Mouse (Mus musculus) left cerebral cortex, postnatal 14 days (tissue): ENCODE results near the gene Exosc9. TPM values are rescaled to one million over a fixed set of nuclear protein-coding genes. Genes with fewer than 3 reads are reported as not detected.
"Not testable (repeated sequence)": the region's sequence is repeated elsewhere in the genome, so short reads cannot be mapped to it uniquely, and the experiment has no call there.

Experiments used
- DNase-seq, 2 experiments: peaks; one replicate each; pipeline ENCODE4 v3.0.0; 2021 to 2022; ENCODE audit warnings: low spot score in 2 of 2, mixed read lengths in 1 of 2
- intact Hi-C: fragments of 180-260 bp; cut with DNase I; formaldehyde crosslinking; loops from one replicate; pipeline ENCODE4 v1.15.1; 2025
- total RNA-seq, 2 experiments: library from RNA; stranded (reverse); gene quantifications; 2 replicates each; pipeline ENCODE4 v1.2.3; 2021

Exosc9 gene
- total RNA-seq, 2 experiments from 2014 or later: 40.6 to 45.7 TPM

DNA sequence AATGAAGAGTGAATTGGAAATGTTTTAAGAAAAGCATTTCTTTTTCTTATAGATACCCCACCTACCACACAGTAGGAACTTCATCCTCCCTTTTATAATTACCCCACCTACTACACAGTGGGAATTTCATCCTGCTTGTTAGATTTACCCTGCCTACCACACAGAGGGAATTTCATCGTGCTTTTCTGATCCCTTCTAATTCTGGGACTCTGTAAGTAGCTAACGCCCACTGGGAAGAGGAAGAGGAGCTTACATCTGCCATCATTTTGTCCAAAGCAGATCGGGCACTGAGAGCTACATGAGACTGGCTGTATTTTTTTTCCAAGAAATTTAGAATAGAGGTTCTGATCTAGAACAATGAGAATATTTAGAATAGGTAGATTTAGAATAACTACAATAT, 7.4 kb upstream of the Exosc9 start:
- DNase-seq: no peak
- intact Hi-C loops: no loop called here

DNA sequence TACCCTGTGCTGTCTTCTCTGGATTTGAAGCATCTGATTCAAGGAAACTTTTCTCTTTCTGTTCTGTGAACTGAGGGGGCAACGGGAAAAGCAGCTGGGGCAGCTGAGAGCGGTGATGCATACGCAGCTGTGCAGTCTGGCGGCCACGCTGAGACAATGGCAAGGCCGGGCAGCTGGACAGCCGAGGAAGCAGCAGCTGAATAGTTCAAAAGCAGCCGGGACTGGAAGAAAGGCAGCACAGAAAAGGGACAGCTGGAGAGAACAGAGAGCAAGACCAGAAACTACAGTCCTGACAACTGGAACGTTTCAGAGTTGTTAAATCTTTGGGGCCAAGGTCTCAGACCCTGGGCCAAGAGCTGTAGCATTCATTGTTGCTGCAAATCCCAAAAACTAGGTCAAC, 1.1 kb upstream of the Exosc9 start:
- intact Hi-C loops: no loop called here
- peak; percentile 26 to 55 for DNase-seq

DNA sequence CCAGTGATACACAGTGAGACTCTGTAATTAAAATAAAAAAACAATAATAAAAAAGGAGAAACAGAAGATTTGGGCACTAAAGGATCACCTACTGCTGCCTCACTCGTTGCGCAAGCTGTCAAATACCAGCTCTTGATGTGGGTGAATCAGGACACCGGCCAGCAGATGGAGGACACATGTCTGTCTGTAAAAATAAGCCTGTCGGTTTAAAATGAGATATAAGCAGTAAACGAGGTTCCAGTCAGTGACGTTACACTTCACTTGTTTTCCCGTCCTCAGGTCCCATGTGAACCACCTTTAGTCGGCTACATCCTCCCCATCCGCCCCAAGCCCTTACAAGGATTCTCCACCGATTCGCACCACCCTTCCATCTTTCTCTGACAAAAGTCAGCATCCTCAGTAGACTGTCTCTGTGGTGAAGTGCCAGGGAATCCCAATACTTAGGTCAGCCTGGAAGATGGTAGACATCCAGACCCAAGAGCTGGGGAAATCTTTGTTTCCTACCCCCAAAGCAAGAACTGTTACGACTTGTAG, 488 bp upstream of the Exosc9 start:
- DNase-seq: peak in 1 of 2 experiments; percentile 28
- intact Hi-C loops: loop anchor here (2.0 kb wide), 1 partner anchor 19 kb away; no protein-coding TSS in a partner anchor

DNA sequence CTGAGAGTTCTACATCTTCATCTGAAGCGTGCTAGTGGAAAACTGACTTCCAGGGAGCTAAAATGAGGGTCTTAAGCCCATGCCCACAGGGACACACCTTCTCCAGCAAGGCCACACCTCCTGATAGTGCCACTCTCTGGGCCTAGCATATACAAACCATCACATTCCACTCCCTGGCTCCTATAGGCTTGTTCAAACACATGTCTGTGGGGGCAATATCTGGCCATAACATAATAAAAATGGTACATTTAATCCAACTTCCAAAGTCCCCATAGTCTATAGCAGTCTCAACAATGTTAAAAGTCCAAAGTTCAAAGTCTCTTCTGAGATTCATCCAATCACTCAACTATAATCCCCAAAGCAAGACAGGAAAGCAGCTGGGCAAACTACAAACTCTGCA, 5.2 kb downstream of the Exosc9 start:
- DNase-seq: no peak
- intact Hi-C loops: no loop called here

DNA sequence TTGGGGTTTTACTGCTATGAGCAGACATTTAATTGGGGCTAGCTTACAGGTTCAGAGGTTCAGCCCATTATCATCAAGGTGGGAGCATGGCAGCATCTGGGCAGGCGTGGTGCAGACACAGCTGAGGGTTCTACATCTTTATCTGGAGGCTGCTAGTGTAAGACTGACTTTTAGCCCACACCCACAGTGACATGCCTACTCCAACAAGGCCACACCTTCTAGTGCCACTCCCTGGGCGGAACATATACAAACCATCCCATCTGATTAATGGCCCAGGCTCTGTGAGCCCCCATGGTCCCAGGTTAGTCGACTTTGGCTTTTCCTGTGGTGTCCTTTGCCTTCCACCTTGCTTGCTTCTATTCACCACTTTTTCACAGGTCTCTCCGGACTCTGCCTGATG, 7.2 kb downstream of the Exosc9 start:
- DNase-seq: no peak
- intact Hi-C loops: no loop called here

DNA sequence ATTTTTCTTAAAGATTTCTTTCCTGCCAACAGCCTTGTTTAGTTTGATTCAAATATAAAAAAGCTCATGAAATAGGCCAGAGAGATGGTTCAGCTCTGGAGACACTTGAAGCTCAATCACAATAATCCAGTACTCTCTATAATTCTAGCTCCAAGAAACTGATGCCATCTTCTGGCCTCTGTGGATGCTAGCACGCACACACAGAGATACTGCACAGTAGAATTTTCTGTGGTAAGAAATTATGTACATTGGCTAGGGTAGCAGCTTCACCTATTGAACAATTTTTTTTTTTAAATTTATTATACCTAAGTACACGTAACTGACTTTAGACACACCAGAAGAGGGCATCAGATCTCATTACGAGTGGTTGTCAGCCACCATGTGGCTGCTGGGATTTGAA, 11.3 kb downstream of the Exosc9 start:
- no peak for DNase-seq
- intact Hi-C loops: no loop called here

DNA sequence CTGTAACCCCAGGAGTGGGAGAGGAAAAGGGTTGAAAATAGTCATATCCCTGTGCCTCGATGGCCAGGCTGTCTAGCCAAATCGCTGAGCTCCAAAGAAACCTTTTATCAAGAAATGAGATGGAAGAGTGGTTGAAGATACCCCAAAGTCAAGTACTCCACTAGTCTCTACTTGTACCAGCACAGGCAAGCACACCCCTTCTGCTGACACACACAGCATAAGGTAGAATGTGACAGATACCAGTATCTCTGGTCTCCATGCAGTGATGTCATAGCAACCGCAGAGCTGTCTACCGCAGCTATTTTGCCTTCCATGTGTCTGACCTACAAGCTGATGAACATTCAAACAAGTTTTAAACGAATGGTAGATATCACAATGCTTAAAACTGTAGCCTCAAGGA, 17.4 kb downstream of the Exosc9 start:
- intact Hi-C loops: loop anchor here (2.0 kb wide), 1 partner anchor 17 kb away; the partner anchor contains the start of gene Exosc9
- DNase-seq: no peak

DNA sequence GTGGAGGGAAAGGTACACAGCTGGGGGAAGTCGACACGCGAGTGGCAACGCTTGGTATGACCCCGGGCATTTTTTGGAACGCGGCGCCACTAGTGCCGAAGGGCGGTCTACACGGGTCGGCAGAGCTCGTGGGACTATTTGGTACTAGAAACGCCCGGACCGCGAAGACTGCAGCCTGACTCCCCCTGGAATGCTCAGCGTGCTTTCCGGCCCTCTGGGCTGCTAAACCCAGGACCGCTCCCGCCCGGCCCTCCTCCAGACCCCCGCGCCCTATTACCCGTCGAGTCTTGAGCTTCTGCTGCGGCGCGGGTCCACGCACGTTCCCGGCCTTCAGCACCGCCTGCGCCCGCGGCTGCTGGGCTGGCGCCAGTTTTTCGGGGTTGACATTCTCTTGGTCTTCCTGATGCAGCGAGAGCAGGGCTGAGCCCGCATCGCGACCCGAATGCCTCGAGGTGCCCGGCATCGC, 19.0 kb downstream of the Exosc9 start:
- intact Hi-C loops: loop anchor here (2.0 kb wide), 1 partner anchor 19 kb away; the partner anchor contains the start of gene Exosc9
- peak in 1 of 2 experiments; percentile 36 for DNase-seq

DNA sequence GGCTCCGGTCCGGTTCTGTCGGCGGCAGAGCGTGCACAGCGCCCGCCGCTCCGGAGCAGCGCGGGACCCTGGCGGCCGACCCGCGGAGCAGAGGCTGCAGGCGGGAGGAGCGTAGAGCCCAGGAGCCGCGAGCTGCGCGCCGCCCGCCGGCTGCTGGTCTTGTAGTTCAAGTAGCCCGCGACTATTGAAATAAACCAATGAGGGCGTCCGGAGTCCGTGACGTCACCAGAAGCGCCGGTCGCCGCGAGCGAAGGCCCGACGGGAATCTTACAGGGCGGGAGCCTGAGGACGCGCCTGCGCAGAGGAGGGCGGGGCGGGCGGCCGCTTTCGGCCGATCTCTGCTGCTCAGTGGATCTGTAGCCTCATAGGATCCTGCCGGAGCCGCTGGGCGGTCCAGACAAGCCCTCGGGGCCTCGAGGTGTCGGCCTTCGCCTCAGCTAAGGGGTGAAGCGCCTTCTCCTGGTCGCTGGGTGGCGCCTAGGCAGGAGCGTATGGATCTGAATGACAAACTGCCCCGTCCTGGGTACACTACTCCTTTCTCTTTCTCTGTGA, 19.5 kb downstream of the Exosc9 start, which contains the start of gene Ccna2:
Ccna2 (minus strand) TSS at position 324 of the 552 bp plus-strand sequence.
- DNase-seq: peak; percentile 99
- intact Hi-C loops: loop anchor here (2.0 kb wide), 1 partner anchor 19 kb away; the partner anchor contains the start of gene Exosc9

DNA sequence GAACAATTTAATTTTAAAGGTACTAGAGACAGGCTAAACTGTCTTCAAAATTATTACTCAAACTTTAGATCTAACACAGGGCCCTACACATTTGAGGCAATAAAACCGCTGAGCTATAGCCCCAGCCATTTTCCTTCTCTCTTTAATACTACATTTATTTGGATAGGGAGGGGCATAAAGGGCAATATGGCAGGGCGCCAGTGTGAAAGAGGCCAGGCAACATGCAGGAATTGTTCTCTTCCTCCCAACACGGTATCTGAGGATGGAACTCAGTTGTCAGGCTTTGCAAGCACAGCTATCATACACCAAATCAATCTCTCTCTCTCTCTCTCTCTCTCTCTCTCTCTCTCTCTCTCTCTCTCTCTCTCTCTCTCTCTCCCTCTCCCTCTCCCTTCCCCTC, 46.4 kb downstream of the Exosc9 start:
- DNase-seq: no peak
- intact Hi-C loops: no loop called here

DNA sequence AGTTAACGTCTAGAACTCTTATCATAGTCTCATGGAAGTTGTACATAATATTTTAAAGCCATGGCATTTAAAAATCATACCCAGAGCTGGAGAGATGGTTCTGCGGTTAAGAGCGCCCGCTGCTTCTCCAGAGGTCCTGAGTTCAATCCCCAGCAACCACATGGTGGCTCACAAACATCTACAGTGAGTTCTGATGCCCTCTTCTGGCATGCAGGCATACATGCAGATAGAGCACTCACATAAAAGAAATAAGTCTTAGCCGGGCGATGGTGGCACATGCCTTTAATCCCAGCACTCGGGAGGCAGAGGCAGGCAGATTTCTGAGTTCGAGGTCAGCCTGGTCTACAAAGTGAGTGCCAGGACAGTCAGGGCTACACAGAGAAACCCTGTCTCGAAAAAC, 47.4 kb downstream of the Exosc9 start:
- intact Hi-C loops, DNase-seq: not testable (repeated sequence)

DNA sequence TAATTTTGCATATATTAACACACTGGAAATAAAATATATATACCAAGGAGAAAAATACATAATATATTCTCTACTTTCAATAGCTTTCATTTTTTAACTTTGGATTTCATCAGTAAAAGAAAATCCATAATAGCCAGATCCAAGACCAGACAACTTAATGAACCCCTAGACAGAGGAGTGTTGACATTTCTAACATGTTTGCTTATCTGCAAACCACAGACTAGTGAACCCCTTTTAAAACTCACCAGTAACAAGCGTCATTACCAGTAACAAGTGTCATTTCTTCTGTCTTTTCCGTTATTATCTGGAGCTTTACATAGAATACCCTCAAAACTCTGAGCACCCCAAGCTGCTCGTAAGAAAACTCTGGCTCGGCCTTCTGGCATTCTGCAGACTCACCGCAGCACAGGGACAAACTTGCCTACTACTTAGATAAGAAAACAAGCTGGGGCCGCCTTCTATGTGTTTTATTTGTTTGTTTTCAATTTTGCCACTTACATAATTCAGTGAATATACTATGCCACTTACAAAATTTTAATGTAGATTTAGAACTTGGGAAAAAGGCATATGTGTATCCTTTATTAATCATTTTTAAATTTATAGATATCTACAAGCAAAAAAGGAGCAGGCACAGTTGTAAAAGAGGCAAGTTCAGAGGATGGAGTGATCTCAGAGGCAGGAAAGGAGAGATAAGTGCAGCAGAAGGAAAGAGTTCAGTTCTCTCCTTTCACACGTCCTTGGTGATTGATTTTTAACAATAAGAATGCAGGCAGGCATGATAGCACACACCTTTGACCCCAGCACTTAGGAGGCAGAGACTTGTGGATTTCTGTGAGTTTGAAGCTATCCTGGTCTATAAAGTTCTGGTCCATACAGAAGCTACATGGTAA, 53.7 kb downstream of the Exosc9 start:
- intact Hi-C loops: no loop called here

DNA sequence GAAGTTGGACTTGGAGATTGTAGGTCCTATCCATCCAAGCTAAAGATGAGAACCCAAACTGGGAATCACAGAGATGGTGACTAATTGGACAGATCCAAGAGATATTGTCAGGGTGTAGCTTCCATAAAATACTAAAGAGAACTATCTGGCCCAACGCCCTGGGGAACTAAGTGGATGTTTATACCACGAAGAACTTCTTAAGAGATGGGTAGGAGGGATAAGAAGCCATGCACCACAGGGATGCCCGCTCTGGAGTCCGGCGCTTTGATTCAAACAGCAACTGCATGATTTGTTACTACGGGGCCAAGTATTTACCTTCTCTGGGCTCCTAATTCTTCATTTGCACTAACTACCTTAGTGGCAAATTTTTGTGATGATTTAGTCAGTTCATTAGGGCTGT, 60.3 kb downstream of the Exosc9 start:
- intact Hi-C loops: no loop called here
- DNase-seq: no peak

More for the DNA sequence above, 53.7 kb downstream of the Exosc9 start:
- no peak for DNase-seq

DNA sequence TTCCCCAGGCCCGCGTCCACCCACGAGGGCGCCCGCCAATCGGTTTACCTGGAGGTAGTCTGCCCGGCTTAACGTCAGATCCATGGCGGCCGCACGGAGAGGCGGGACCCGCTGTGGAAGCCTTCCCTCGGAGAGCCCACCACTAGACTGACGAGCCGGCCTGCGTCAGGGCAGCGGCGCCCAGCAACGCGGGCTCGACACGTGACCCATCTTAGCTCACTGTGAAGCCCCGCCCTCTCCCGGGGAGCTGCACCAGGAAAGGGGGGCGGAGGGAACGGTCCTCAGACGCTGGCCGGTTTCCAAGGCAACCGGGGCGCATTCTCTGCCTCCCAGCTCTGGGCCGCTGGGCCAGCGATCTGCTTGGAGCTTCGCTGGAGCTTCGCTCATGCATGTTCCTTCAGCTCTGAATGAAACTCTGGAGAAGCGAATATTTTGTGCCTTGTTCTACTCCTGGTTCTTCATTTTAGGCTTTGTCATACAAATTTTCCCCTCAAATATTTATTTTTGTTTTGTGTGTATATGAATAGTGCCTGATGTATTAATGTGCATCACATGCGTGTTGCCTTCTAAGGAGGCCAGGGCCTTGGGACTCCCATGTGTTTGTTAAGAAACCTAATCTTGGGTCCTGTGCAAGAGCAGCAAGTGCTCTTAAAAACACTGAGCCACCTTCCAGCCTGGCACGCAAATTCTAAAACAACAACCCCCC, 60.9 kb downstream of the Exosc9 start, which contains the start of gene Bbs7:
Bbs7 (minus strand) TSS at position 276 of the 706 bp plus-strand sequence.
- intact Hi-C loops: no loop called here
- DNase-seq: peak; percentile 96 to 97

DNA sequence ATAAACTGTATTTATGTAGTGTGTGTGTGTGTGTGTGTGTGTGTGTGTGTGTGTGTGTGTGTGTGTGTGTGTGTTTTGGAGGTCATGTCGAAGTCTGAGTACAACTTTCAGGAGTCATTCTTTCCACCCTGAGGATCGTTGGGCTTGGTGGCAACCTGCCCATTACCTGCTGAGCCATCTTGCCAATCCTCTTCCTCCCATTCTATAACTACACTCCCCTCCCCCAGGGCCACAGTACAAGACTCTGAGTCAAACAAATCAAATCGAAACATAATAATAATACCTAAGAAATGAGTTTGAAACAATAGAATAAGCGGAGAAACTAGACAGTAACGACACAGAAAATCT, 61.5 kb downstream of the Exosc9 start:
- DNase-seq: peak in 1 of 2 experiments; percentile 12
- intact Hi-C loops: no loop called here

Other genes with a start within 250 kb of the Exosc9 start
- gene Anxa5, start 76.7 kb upstream of the Exosc9 start, total RNA-seq: 10 to 100 TPM; 47.2 to 48.7 TPM
- gene 1810062G17Rik, start 76.7 kb upstream of the Exosc9 start, total RNA-seq: under 1 TPM in 1 of 2 experiments, not detected in 1; 0.40 TPM
- gene Gm11549, start 30.8 kb upstream of the Exosc9 start, total RNA-seq: 10 to 100 TPM; 25.2 to 35.5 TPM
- gene Ccna2, start 19.5 kb downstream of the Exosc9 start, total RNA-seq: 1 to 10 TPM; 2.2 TPM
- gene Bbs7, start 60.9 kb downstream of the Exosc9 start, total RNA-seq: 10 to 100 TPM; 12.9 to 13.9 TPM
- gene Trpc3, start 137.6 kb downstream of the Exosc9 start, total RNA-seq: 10 to 100 TPM; 22.4 to 31.3 TPM